Mouse (Mus musculus): Measurements from ENCODE around the gene Foxj3.

Gene Foxj3

GRCm38 (mm10) chr4:119637176-119637845, 100.5 kb downstream of the Foxj3 start, which contains the start of gene Guca2a:
Gene Guca2a (plus strand): TSS chr4:119637704.
- DNase-seq (ENCODE audit: low spot score in 2 of 2), result peak in 1 of 2 experiments; percentile 54

GRCm38 (mm10) chr4:119637946-119638345, 101.1 kb downstream of the Foxj3 start:
- peak in 1 of 2 experiments; percentile 45 for DNase-seq (ENCODE audit: low spot score in 2 of 2)

GRCm38 (mm10) chr4:119638656-119639055, 101.9 kb downstream of the Foxj3 start:
- DNase-seq (ENCODE audit: low spot score in 2 of 2), result peak in 1 of 2 experiments; percentile 54

GRCm38 (mm10) chr4:119642666-119643065, 105.9 kb downstream of the Foxj3 start:
- no peak for DNase-seq (ENCODE audit: low spot score in 2 of 2)

- no peak for DNase-seq (ENCODE audit: low spot score in 2 of 2)
Observed at GRCm38 (mm10) chr4:119657011-119657410, 120.2 kb downstream of the Foxj3 start.

GRCm38 (mm10) chr4:119658246-119658645, 121.4 kb downstream of the Foxj3 start:
- no peak for DNase-seq (ENCODE audit: low spot score in 2 of 2)

- DNase-seq (ENCODE audit: low spot score in 2 of 2), result no peak
Observed at GRCm38 (mm10) chr4:119658731-119659130, 121.9 kb downstream of the Foxj3 start, which contains the start of gene Guca2b. Gene Guca2b (minus strand): TSS chr4:119658954.

- no peak for DNase-seq (ENCODE audit: low spot score in 2 of 2)
Observed at GRCm38 (mm10) chr4:119660007-119660406, 123.2 kb downstream of the Foxj3 start.

GRCm38 (mm10) chr4:119662151-119662550, 125.3 kb downstream of the Foxj3 start:
- DNase-seq (ENCODE audit: low spot score in 2 of 2), result no peak

GRCm38 (mm10) chr4:119662976-119663375, 126.2 kb downstream of the Foxj3 start:
- DNase-seq (ENCODE audit: low spot score in 2 of 2), result no peak

GRCm38 (mm10) chr4:119663409-119664095, 126.7 kb downstream of the Foxj3 start:
- DNase-seq (ENCODE audit: low spot score in 2 of 2), result peak in 1 of 2 experiments; percentile 23

GRCm38 (mm10) chr4:119665166-119665565, 128.4 kb downstream of the Foxj3 start:
- no peak for DNase-seq (ENCODE audit: low spot score in 2 of 2)

GRCm38 (mm10) chr4:119666116-119666515, 129.3 kb downstream of the Foxj3 start:
- DNase-seq (ENCODE audit: low spot score in 2 of 2), result no peak

- DNase-seq (ENCODE audit: low spot score in 2 of 2), result no peak
Observed at GRCm38 (mm10) chr4:119667454-119667853, 130.7 kb downstream of the Foxj3 start.

- no peak for DNase-seq (ENCODE audit: low spot score in 2 of 2)
Observed at GRCm38 (mm10) chr4:119668185-119668584, 131.4 kb downstream of the Foxj3 start.

- no peak for DNase-seq (ENCODE audit: low spot score in 2 of 2)
Observed at GRCm38 (mm10) chr4:119668596-119668995, 131.8 kb downstream of the Foxj3 start.

- peak in 1 of 2 experiments; percentile 41 for DNase-seq (ENCODE audit: low spot score in 2 of 2)
Observed at GRCm38 (mm10) chr4:119669356-119670209, 132.8 kb downstream of the Foxj3 start.

GRCm38 (mm10) chr4:119670210-119670555, 133.4 kb downstream of the Foxj3 start:
- DNase-seq (ENCODE audit: low spot score in 2 of 2), result no peak

- DNase-seq (ENCODE audit: low spot score in 2 of 2), result no peak
Observed at GRCm38 (mm10) chr4:119670736-119671135, 133.9 kb downstream of the Foxj3 start.

- no peak for DNase-seq (ENCODE audit: low spot score in 2 of 2)
Observed at GRCm38 (mm10) chr4:119671164-119671563, 134.4 kb downstream of the Foxj3 start.

GRCm38 (mm10) chr4:119672685-119673084, 135.9 kb downstream of the Foxj3 start:
- DNase-seq (ENCODE audit: low spot score in 2 of 2), result no peak
